Mouse (Mus musculus) embryonic stem cell, embryonic (primary cell): ENCODE measurements around the gene Tpst1.

Experiments used
- CTCF ChIA-PET, 4 experiments: fragments of 300-600 bp in 2 of 4; fragments of 350-600 bp in 2 of 4; sonication (Branson Sonifier 250); formaldehyde crosslinking; loops; one replicate each; lab custom pipeline; 2022; ENCODE audit warnings: inconsistent platforms in 2 of 4; lab: Charles Lee
- POLR2A ChIA-PET, 4 experiments: fragments of 300-600 bp in 2 of 4; fragments of 350-600 bp in 2 of 4; sonication (Branson Sonifier 250); formaldehyde crosslinking; loops; one replicate each; lab custom pipeline; 2022; ENCODE audit warnings: antibody characterized with exemption in 4 of 4, inconsistent platforms in 1 of 4; lab: Charles Lee

Gene Tpst1

DNA sequence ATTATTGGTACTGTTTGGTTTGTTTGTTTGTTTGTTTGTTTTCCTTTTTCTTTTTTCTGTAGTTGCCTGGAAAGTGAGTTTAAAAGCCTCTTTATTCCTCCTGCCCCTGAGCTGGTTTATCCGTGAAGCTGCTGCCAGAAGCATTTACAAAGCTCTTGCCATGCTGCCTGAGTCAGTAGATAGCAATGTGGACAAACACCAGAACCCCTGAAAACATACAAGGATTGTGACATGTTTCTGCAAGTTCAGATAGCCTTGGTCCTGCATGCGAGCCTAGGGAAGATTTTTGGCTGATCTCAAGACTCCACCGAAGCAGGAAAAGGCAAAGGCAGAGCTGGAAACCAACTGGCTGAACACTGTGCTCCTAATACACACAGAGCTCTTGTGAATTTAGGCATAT lies 36.2 kb downstream of the Tpst1 start:
- POLR2A ChIA-PET = interaction anchor here in 1 of 4 experiments (1.0 kb wide), 1 partner anchor 20 kb away, joined by 3 read pairs; no protein-coding TSS in a partner anchor

GRCm38 (mm10) chr5:130110632-130111464 lies 37.7 kb downstream of the Tpst1 start:
- ChIA-PET POLR2A (no interaction called here), CTCF (no interaction called here)

More for the DNA sequence above, 36.2 kb downstream of the Tpst1 start:
- CTCF ChIA-PET = no interaction called here

- POLR2A ChIA-PET = interaction anchor here in 2 of 4 experiments (0.6 to 1.4 kb wide), 5 partner anchors 9 to 434 kb away, joined by 3 to 4 read pairs (median 3); no protein-coding TSS in a partner anchor
- CTCF ChIA-PET = interaction anchor here in 2 of 4 experiments (0.6 kb wide), 2 partner anchors 19 to 57 kb away, joined by 3 to 4 read pairs; no protein-coding TSS in a partner anchor
Measured at GRCm38 (mm10) chr5:130112653-130113052, 39.5 kb downstream of the Tpst1 start.

DNA sequence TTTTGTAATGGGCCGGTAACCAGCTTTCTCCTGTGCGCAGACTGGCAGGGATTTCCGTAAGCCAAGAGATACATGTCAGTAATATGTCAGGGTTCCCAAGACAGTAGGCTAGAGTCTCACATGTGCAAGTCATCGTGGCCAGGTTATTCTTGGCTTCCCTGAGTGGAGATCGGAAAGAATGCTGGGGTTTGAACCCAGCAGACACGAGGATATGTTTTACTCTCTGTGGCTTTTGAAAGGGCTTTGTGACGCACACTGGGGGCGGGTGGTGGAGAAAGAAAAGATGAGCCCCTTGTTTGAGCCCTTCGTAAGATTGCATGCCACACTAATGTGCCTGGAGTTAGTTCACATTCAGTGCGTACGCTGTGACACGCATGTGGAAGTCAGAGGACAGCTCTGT lies 43.0 kb downstream of the Tpst1 start:
- ChIA-PET CTCF (no interaction called here), POLR2A (interaction anchor here in 2 of 4 experiments (0.6 to 1.6 kb wide), 3 partner anchors 9 to 15 kb away, joined by 3 to 4 read pairs (median 4); no protein-coding TSS in a partner anchor)

- CTCF ChIA-PET = interaction anchor here in 1 of 4 experiments (1.0 kb wide), 1 partner anchor 10 kb away, joined by 3 read pairs; no protein-coding TSS in a partner anchor
- POLR2A ChIA-PET = interaction anchor here in 1 of 4 experiments (0.9 to 1.6 kb wide), 3 partner anchors 12 to 21 kb away, joined by 3 to 4 read pairs (median 3); no protein-coding TSS in a partner anchor
Measured at GRCm38 (mm10) chr5:130116857-130117256, 43.7 kb downstream of the Tpst1 start.

DNA sequence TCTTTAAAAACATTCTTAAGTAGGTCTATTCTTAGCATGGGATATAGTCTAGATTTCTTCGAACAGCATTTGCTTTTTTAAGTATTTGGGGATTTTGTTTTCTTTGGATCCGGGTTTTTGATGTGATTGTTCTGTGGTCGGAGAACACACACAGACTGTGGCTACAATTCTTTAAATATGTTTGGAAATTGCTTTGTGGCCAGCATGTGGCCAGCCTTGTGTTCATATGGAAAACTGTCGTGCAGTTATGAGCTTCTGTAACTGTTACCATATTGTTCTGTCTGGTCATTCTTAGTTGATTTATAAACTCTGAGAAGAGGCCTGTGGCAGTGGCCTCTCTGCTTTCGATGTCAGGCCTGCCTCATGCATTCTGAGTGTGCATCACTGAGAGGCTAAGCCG lies 44.8 kb downstream of the Tpst1 start:
- POLR2A ChIA-PET = interaction anchor here in 1 of 4 experiments (1.7 kb wide), 1 partner anchor 11 kb away, joined by 5 read pairs; no protein-coding TSS in a partner anchor

DNA sequence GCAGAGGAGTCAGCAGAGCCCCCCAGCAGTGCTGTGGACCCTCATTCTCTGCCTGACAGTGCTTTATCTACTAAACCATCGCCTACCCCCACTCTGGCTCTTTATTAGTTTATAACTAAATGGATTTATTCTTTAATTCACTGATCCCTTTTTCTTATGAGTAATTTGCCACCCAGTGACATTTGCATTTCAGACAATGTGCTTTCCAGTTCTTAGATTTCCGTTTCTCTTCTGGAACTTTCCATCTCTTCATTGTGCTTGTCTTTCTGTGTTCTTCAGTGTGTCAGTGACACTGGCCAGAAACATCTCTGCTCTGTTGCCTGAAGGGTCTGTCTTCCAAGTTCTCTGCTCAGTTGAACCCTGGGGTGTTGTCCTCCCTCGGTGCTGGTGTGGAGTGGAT lies 46.1 kb downstream of the Tpst1 start:
- POLR2A ChIA-PET = no interaction called here
- CTCF ChIA-PET = no interaction called here

More for the DNA sequence above, 44.8 kb downstream of the Tpst1 start:
- CTCF ChIA-PET = interaction anchor here in 1 of 4 experiments (0.5 kb wide), 1 partner anchor 11 kb away, joined by 5 read pairs; no protein-coding TSS in a partner anchor

GRCm38 (mm10) chr5:130120070-130120736 lies 47.1 kb downstream of the Tpst1 start:
- CTCF ChIA-PET = interaction anchor here in 2 of 4 experiments (0.5 to 0.8 kb wide), 2 partner anchors 21 to 136 kb away, joined by 8 read pairs; no protein-coding TSS in a partner anchor
- POLR2A ChIA-PET = interaction anchor here in 2 of 4 experiments (0.6 to 1.6 kb wide), 6 partner anchors 10 to 500 kb away, joined by 3 to 7 read pairs (median 3); partner anchors contain the start of gene Kctd7 (in 1 of the 2)

- ChIA-PET CTCF (interaction anchor here in 2 of 4 experiments (0.5 to 0.8 kb wide), 3 partner anchors 21 to 136 kb away, joined by 5 to 8 read pairs (median 8); no protein-coding TSS in a partner anchor), POLR2A (interaction anchor here in 2 of 4 experiments (0.6 to 1.6 kb wide), 5 partner anchors 9 to 174 kb away, joined by 3 to 7 read pairs (median 3); partner anchors contain the start of gene Kctd7 (in 1 of the 2))
Measured at GRCm38 (mm10) chr5:130120904-130121303, 47.8 kb downstream of the Tpst1 start.

- POLR2A ChIA-PET = interaction anchor here in 1 of 4 experiments (0.6 kb wide), 1 partner anchor 17 kb away, joined by 3 read pairs; no protein-coding TSS in a partner anchor
Measured at GRCm38 (mm10) chr5:130122355-130122754, 49.2 kb downstream of the Tpst1 start.

GRCm38 (mm10) chr5:130124271-130124670 lies 51.1 kb downstream of the Tpst1 start:
- CTCF ChIA-PET = no interaction called here
- POLR2A ChIA-PET = no interaction called here

More at GRCm38 (mm10) chr5:130122355-130122754, 49.2 kb downstream of the Tpst1 start:
- CTCF ChIA-PET = no interaction called here

GRCm38 (mm10) chr5:130128686-130129523 lies 55.8 kb downstream of the Tpst1 start:
- ChIA-PET CTCF (interaction anchor here in 2 of 4 experiments (0.6 to 1.2 kb wide), 4 partner anchors 11 to 104 kb away, joined by 3 to 9 read pairs (median 4); no protein-coding TSS in a partner anchor), POLR2A (interaction anchor here in 3 of 4 experiments (0.6 to 1.7 kb wide), 12 partner anchors 8 to 337 kb away, joined by 3 to 6 read pairs (median 3); no protein-coding TSS in a partner anchor)

DNA sequence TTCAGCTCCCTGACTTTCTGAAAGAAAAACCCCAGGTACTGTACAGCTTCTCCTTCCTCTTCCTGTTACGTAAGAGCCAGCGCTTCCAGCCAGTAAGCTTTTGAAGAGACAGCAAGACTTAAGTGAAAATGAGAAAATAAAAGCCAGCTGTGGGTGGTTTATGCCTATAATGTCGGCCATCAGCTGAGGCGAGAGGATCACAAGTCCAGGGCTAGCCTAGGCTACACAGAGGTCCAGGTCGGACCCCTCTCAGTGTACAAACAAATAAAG lies 56.3 kb downstream of the Tpst1 start:
- CTCF ChIA-PET = interaction anchor here in 1 of 4 experiments (0.6 to 1.2 kb wide), 3 partner anchors 12 to 33 kb away, joined by 3 to 5 read pairs (median 3); no protein-coding TSS in a partner anchor
- POLR2A ChIA-PET = interaction anchor here in 2 of 4 experiments (0.9 to 1.7 kb wide), 6 partner anchors 9 to 127 kb away, joined by 3 to 6 read pairs (median 3); no protein-coding TSS in a partner anchor

DNA sequence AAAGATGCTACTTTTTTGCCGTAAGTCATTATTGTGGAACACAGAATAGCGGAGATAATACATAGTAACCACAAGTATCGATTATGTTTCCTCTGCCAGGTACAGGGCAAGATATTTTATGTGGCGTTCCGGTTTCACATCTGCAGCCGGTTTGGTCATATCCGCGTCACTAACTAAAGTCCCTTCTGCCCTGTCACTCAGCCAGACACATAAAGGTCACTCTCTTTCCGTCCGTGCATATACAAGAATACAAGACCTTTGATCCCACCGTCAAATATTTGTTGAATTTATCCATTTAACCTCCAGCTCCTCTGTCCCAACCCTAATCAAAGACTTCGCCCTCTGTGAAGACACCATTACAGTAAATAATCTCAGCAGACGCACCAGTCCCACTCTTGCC lies 63.5 kb downstream of the Tpst1 start:
- POLR2A ChIA-PET = no interaction called here
- CTCF ChIA-PET = interaction anchor here in 1 of 4 experiments (0.6 kb wide), 1 partner anchor 137 kb away, joined by 3 read pairs; no protein-coding TSS in a partner anchor

GRCm38 (mm10) chr5:130139393-130139792 lies 66.3 kb downstream of the Tpst1 start:
- ChIA-PET CTCF (interaction anchor here (0.6 to 2.0 kb wide), 10 partner anchors 13 to 101 kb away, joined by 3 to 6 read pairs (median 3); no protein-coding TSS in a partner anchor), POLR2A (interaction anchor here in 2 of 4 experiments (0.7 to 1.4 kb wide), 3 partner anchors 12 to 76 kb away, joined by 3 to 4 read pairs (median 3); no protein-coding TSS in a partner anchor)

- ChIA-PET CTCF (interaction anchor here (0.5 to 1.4 kb wide), 8 partner anchors 13 to 860 kb away, joined by 3 to 6 read pairs (median 4); no protein-coding TSS in a partner anchor), POLR2A (interaction anchor here in 2 of 4 experiments (0.6 to 1.1 kb wide), 4 partner anchors 42 to 1949 kb away, joined by 3 to 6 read pairs (median 3); no protein-coding TSS in a partner anchor)
Measured at GRCm38 (mm10) chr5:130141138-130141537, 68.0 kb downstream of the Tpst1 start.

- ChIA-PET CTCF (interaction anchor here in 1 of 4 experiments (0.6 kb wide), 1 partner anchor 1079 kb away, joined by 3 read pairs; no protein-coding TSS in a partner anchor), POLR2A (interaction anchor here in 3 of 4 experiments (0.7 to 1.1 kb wide), 3 partner anchors 15 to 704 kb away, joined by 3 to 6 read pairs (median 4); partner anchors contain the start of gene Chchd2 (in 1 of the 3))
Measured at GRCm38 (mm10) chr5:130142041-130142440, 68.9 kb downstream of the Tpst1 start.
